Mouse (Mus musculus): ENCODE results near the gene Catsperz. TPM values are rescaled to one million over a fixed set of nuclear protein-coding genes. Genes with fewer than 3 reads are reported as not detected.

The Catsperz gene
- not detected for total RNA-seq (2023)

GRCm38 (mm10) chr19:6925307-6925573 is at the start of gene Catsperz:
TSS of gene Catsperz (minus strand) at chr19:6925380.

DNA sequence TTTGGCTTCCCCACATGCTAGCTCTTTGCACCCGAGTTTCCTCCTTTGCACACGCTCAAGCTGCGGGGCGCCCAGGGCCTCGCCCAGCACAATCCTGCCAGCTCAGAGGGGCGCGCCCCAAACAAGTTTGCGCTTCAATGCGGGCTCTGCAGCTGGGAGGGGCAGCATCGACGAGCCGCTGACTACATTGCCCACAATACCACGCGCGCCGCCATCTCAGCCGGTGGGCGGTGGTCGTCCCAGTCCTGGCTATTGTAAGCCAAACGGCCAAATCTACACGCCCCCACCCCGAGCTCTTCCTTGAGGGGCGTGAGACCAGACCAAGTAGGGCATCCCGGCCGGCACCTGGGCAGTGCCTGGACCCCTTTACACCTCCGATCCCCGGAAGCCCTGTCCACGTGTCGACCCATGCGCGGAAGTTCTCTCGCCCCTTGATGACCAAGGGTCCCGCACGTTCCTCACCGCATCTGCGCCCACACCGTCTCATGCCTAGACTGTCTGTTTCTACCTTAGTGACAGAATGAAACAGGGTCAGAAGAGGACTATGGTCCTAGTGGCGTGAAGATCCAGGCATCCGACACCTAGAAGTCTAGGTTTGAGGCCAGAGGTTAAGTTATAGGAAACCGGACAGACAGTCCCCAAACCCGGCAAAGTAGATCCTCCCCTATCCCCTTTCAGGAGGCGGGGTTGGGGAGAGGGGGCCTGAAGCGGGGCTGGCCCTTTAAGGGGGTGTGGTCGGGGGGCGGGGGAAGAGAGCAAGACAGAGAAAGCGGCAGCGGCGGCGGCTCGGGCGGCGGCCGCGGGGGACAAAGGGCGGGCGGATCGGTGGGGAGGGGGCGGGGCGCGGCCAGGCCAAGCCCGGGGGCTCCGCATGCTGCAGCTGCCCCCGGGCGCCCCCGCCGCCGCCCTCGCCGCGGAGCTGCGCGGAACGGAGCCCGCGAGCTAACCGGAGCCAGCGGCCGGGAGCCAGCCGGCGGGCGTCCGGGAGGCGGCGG is 49.3 kb upstream of the Catsperz start, which contains the start of gene Ppp1r14b:
Ppp1r14b (plus strand) TSS at position 758 of the 995 bp plus-strand sequence.

DNA sequence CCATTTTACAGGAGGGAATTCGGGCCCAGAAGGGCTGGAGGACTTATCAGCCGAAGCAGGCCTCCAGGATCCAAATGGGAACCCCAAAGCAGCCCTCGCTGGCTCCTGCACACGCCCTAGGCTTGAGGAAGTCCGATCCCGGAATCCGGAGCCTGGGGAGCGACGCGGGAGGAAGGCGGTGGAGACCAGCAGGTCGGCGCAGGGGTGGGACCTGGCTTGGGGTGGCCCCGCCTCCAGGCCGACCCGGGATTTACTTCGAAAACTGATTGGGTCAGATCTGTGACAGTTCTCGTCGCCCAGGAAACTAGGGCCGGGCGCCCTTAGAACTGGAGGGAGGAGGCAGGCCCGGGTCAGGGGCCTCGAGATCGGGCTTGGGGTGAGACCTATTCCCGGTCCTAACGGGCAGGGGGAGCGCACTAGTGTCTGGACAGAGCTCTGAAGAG is 17.1 kb upstream of the Catsperz start, which contains the start of gene Gpr137:
Gpr137 (minus strand) TSS at position 232 of the 443 bp plus-strand sequence.

GRCm38 (mm10) chr19:6941372-6942248 is 16.4 kb upstream of the Catsperz start, which contains the start of gene Bad:
TSS of gene Bad (plus strand) at chr19:6941861.

DNA sequence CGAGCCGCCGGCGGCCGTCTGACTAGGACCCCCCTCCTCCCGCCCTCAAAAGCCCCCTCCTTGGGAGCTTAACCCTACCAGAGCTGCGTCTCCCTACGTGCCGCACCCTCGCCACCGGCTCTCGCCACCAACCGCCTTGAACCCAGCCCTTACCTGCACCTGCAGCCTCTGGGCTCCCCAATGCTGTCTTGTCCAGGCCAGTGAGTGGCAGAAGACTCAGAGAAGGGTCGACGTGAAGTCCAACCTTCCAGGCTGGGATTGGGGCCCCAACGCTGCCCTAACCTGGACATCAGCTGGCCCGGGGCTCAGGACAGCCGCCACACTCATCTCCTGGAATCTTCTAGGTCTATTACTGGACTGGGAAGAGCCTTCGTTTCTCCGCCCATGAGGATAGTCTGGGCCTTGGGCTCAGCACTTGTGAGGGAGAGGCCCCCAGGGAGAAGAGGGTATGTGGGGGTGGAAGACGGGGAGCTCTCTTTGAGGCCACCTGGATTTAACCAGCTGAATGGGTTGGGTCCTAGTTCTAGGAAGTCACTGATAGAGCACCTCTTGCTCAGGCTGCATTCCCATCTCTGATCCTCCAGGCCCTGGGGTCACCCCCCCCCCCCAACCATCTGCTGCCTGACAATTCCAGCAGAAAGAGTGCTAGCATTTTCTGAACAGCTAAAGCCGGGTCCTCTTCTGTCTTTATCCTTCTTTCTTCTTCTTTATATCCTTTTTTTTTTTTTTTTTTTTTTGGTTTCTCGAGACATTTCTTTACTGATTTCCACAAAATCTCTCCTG is 9.2 kb upstream of the Catsperz start, which contains the start of gene Kcnk4:
Kcnk4 (minus strand) TSS at position 321 of the 783 bp plus-strand sequence.

DNA sequence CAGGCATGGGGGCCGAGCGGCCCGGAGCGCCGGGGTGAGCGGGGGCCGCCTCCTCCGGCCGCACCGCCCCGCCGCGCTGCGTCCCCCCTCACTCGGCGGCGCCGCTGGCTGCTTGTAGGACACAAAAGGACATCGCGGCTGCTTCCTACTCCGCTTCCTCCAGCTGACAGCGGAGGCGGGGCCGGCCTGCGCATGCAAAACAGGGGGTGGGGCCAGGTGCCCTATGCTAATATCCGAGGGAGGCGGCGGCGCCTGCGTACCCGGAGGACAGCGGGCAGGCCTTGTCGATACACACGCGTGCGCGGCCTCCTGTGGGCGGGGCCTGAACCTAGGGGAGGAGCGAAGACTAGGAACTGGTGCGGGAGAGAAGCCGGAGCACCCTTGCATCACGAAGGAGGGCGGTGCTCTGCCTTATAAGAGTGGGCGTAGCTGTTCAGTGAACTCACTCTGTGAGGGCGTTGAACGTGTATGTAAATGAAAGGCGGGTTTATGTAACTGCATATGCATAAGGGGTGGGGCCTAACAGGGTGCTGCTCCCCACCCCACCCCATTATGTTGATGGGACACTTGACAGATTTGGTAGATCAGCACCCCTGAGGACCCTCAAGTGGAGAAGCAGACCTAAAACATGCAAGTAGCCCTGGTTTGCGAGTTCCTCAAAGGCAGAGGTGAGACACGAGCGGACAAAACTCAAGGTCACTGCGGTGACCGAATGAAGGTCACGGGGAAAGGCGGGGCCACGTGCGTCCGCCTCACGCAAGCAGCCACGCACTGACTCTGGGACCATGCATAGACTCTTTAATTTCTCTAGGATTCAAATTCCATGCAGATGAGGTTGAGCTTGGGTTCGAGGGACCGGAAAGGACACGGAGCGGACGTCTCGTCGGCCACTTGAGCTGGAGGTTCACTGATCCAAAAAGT is 3.3 kb downstream of the Catsperz start, which contains the start of gene Esrra:
Esrra (minus strand) TSS at position 167 of the 921 bp plus-strand sequence.

DNA sequence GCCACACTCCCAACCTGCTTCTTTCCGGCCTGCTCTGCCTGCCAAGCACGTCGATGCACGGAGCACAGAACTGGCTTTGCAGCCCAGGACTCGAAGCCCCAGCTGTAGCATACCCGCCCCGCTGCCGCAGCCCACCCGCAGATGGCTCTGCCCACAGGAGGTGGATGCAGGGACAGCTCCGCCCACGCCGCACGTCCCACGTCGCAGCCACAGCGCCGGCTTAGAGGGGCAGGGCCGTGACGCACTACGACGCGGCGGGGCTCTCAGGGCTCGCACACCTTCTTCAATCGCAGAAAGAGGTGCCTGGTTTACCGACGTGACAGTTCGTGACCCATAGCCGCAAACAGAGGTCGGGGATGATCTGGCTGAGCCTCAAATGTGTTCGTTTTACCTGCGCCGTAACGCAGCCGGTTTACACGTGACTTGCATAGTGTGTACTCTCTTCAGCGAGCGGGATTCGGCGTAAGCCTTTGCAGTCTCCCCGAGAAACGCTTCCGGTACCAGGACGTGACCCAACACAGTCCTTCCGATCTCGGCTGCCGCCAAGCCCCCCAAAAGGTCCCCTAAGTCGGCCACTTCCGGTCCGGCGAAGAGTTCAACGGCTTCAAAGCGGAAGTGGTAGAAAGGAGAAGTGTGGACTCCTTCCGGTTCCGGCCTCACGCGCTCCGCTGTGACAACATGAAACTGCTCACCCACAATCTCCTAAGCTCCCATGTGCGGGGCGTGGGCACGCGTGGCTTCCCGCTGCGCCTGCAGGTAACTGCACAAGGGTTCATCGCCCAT is 15.5 kb downstream of the Catsperz start, which contains the start of the genes Trmt112 and Prdx5:
Trmt112 (plus strand) TSS at position 192 of the 783 bp plus-strand sequence.
Prdx5 (minus strand) TSS at position 600 of the 783 bp plus-strand sequence.

Other genes with a start within 250 kb of the Catsperz start
- 10 to 100 TPM; 30.8 to 32.2 TPM for gene Rps6ka4, start 84.7 kb downstream of the Catsperz start, total RNA-seq (2023)
- gene Ccdc88b, start 67.2 kb downstream of the Catsperz start, total RNA-seq (2023) = 100 to 1,000 TPM; 119 to 124 TPM
- gene Trmt112, start 15.7 kb downstream of the Catsperz start, total RNA-seq (2023) = 100 to 1,000 TPM; 105 to 114 TPM
- gene Prdx5, start 15.3 kb downstream of the Catsperz start, total RNA-seq (2023) = 1,000 to 10,000 TPM; 1,283 to 1,316 TPM
- gene Esrra, start 3.6 kb downstream of the Catsperz start, total RNA-seq (2023) = 10 to 100 TPM; 34.8 to 41.5 TPM
- gene Kcnk4, start 9.1 kb upstream of the Catsperz start, total RNA-seq (2023) = not detected
- 10 to 100 TPM; 21.3 to 26.7 TPM for gene Bad, start 16.5 kb upstream of the Catsperz start, total RNA-seq (2023)
- 10 to 100 TPM; 23.4 to 25.1 TPM for gene Gpr137, start 17.1 kb upstream of the Catsperz start, total RNA-seq (2023)
- gene Ppp1r14b, start 49.6 kb upstream of the Catsperz start, total RNA-seq (2023) = 10 to 100 TPM; 45.4 to 53.1 TPM
- gene Plcb3, start 51.1 kb upstream of the Catsperz start, total RNA-seq (2023) = 10 to 100 TPM; 22.2 to 30.1 TPM
- gene Fkbp2, start 55.1 kb upstream of the Catsperz start, total RNA-seq (2023) = 10 to 100 TPM; 36.1 to 37.4 TPM
- 10 to 100 TPM in 1 of 2 experiments, 1 to 10 TPM in 1; 8.6 to 11.5 TPM for gene Vegfb, start 62.3 kb upstream of the Catsperz start, total RNA-seq (2023)
- gene Dnajc4, start 67.2 kb upstream of the Catsperz start, total RNA-seq (2023) = 10 to 100 TPM; 23.5 to 25.0 TPM
- 10 to 100 TPM; 16.1 to 19.1 TPM for gene Nudt22, start 70.7 kb upstream of the Catsperz start, total RNA-seq (2023)
- gene Trpt1, start 70.8 kb upstream of the Catsperz start, total RNA-seq (2023) = 1 to 10 TPM; 1.3 to 1.9 TPM
- 100 to 1,000 TPM; 229 to 231 TPM for gene Fermt3, start 94.1 kb upstream of the Catsperz start, total RNA-seq (2023)
- gene Stip1, start 114.6 kb upstream of the Catsperz start, total RNA-seq (2023) = 10 to 100 TPM; 54.3 to 64.7 TPM
- gene Macrod1, start 131.4 kb upstream of the Catsperz start, total RNA-seq (2023) = 1 to 10 TPM; 2.9 to 5.0 TPM
- not detected for gene Flrt1, start 180.3 kb upstream of the Catsperz start, total RNA-seq (2023)